Mouse (Mus musculus): ENCODE measurements at regions not wholly inside any gene's neighbourhood (a gene's known extent, or its start where the extent isn't known, plus 50 kb on each side); places are given as distances from the start of the nearest gene placed in this dataset.

- TF ChIP-seq MAX (IDR thresholded peaks at IDR 0.05; ENCODE audit: low read length): no peak
- no peak for TF ChIP-seq EP300 (IDR thresholded peaks at IDR 0.05; ENCODE audit: low read depth in 1 of 2, low read length in 2 of 2)
- TF ChIP-seq GATA1 (IDR thresholded peaks at IDR 0.05; ENCODE audit: low read depth, low read length): no peak
- TF ChIP-seq TAL1 (IDR thresholded peaks at IDR 0.05; ENCODE audit: low read length): no peak
- no peak for TF ChIP-seq CTCF (IDR thresholded peaks at IDR 0.05 in 2 of 3, conservative IDR thresholded peaks at IDR 0.05 in 1 of 3; ENCODE audit: control insufficient read depth in 1 of 3, insufficient read depth in 1 of 3, low read depth in 2 of 3, low read length in 3 of 3, poor library complexity in 1 of 3, severe bottlenecking in 1 of 3)
- TF ChIP-seq POLR2A (IDR thresholded peaks at IDR 0.05; ENCODE audit: control insufficient read depth in 1 of 2, insufficient read depth in 1 of 2, low read depth in 1 of 2, low read length in 2 of 2, poor library complexity in 1 of 2): no peak
- TF ChIP-seq ELF1 (IDR thresholded peaks at IDR 0.05; ENCODE audit: low read depth, low read length): no peak
- TF ChIP-seq MXI1 (IDR thresholded peaks at IDR 0.05; ENCODE audit: low read depth, low read length): no peak
- TF ChIP-seq ZKSCAN1 (IDR thresholded peaks at IDR 0.05; ENCODE audit: low read depth, low read length): no peak
Measured at GRCm38 (mm10) chr4:154764238-154764637, 73.0 kb upstream of the Ttc34 start.

All from MEL (cell line).